Mouse (Mus musculus): ENCODE results near the gene Pdzrn3. TPM values are rescaled to one million over a fixed set of nuclear protein-coding genes. Genes with fewer than 3 reads are reported as not detected.

The Pdzrn3 gene
- polyA plus RNA-seq, 1 experiment: 2.8 TPM

GRCm38 (mm10) chr6:101101709-101102654 lies 275.7 kb downstream of the Pdzrn3 start:
- Histone ChIP-seq H3K4me3 (ENCODE audit: control insufficient read depth, insufficient read depth, low read length) (no peak overlapping the region), H3K27ac (ENCODE audit: control insufficient read depth, insufficient read depth, low read length) (no peak overlapping the region), H3K36me3 (ENCODE audit: control insufficient read depth, insufficient read depth, low read length) (no peaks in the 10 kb centered on the region), H3K27me3 (ENCODE audit: control insufficient read depth, insufficient read depth, low read length) (no peaks in the 10 kb centered on the region), H3K4me1 (replicated peaks; ENCODE audit: control insufficient read depth, insufficient read depth, low read length) (no peaks in the 10 kb centered on the region)
- TF ChIP-seq POLR2A (IDR thresholded peaks at IDR 0.05; ENCODE audit: control insufficient read depth, extremely low read depth, insufficient read depth, low read length, poor library complexity) (no peak), CTCF (IDR thresholded peaks at IDR 0.05; ENCODE audit: borderline replicate concordance, control insufficient read depth, extremely low read depth, insufficient read depth, low read length, poor library complexity) (no peak)
- no peak for DNase-seq
- WGBS: 89% methylated on average over 14 of the region's 14 CpGs
